Mouse (Mus musculus) forebrain, embryonic 16.5 days (tissue): ENCODE measurements around the gene Ece1. TPM values are rescaled to one million over a fixed set of nuclear protein-coding genes. Genes with fewer than 3 reads are reported as not detected.

Experiments
- ATAC-seq: fragments of 200-750 bp; cut with Nextera tagmentation; 2 replicates; pipeline ENCODE4 v1.8.0; 2017; ENCODE audit warnings: mild to moderate bottlenecking, moderate library complexity
- H3K27ac ChIP-seq: fragments of 300-500 bp; sonication (generic); 2 replicates; pipeline ENCODE4 v1.5.1; 2014; ENCODE audit warnings: low read length, control low read depth
- H3K27me3 ChIP-seq: fragments of 300-500 bp; sonication (generic); replicated peaks from 2 replicates; pipeline ENCODE4 v1.6.1; 2014; ENCODE audit warnings: low read length; ENCODE audit not compliant: control insufficient read depth, insufficient read depth
- H3K36me3 ChIP-seq: fragments of 300-500 bp; sonication (generic); 2 replicates; pipeline ENCODE4 v1.6.1; 2014; ENCODE audit not compliant: control insufficient read depth, insufficient read depth
- H3K4me1 ChIP-seq: fragments of 300-500 bp; sonication (generic); replicated peaks from 2 replicates; pipeline ENCODE4 v1.6.1; 2014; ENCODE audit warnings: low read length; ENCODE audit not compliant: control insufficient read depth, insufficient read depth
- H3K4me2 ChIP-seq: fragments of 300-500 bp; sonication (generic); 2 replicates; pipeline ENCODE4 v1.6.1; 2014; ENCODE audit warnings: mild to moderate bottlenecking, low read length, control low read depth
- H3K4me3 ChIP-seq: fragments of 300-500 bp; sonication (generic); replicated peaks from 2 replicates; pipeline ENCODE4 v1.5.1; 2014; ENCODE audit warnings: mild to moderate bottlenecking, low read length, control low read depth
- H3K9ac ChIP-seq: fragments of 300-500 bp; sonication (generic); replicated peaks from 2 replicates; pipeline ENCODE4 v1.6.1; 2014; ENCODE audit warnings: low read depth, low read length, control low read depth
- H3K9me3 ChIP-seq: fragments of 300-500 bp; sonication (generic); 2 replicates; pipeline ENCODE4 v1.6.1; 2016; ENCODE audit warnings: low read length; ENCODE audit not compliant: control insufficient read depth
- WGBS: fragments of 180-500 bp; shearing (Covaris S2); extraction: QIAGEN DNeasy Blood & Tissue Kit; methylation state at CpG from one replicate; pipeline ENCODE4 v1.1.7; 2014; 5-methylcytosine and 5-hydroxymethylcytosine counted together
- polyA plus RNA-seq: library from polyadenylated mRNA; unstranded; fragments of >200 nt; fragmentation: Nextera tagmentation; extraction: Ambion mirVana; gene quantifications from 2 replicates; pipeline ENCODE4 v1.2.1, GENCODE M21; 2015

Gene Ece1
- polyA plus RNA-seq, 1 experiment from 2014 or later = 16.3 TPM

GRCm38 (mm10) chr4:137862516-137863240, 641 bp downstream of the Ece1 start:
- H3K4me1 ChIP-seq = peaks cover 45% of the 10 kb centered on the region
- H3K27me3 ChIP-seq = no peaks in the 10 kb centered on the region; the same call in 1 of the 2 replicates
- no peaks in the 10 kb centered on the region for H3K36me3 ChIP-seq
- peak overlapping the region; percentile 86 for H3K9ac ChIP-seq
- WGBS = 17% methylated on average over 21 of the region's 21 CpGs
- H3K4me2 ChIP-seq = peak overlapping the region; percentile 89
- no peaks in the 10 kb centered on the region for H3K9me3 ChIP-seq
- H3K4me3 ChIP-seq = peak overlapping the region; percentile 79
- ATAC-seq = no peak
- H3K27ac ChIP-seq = no peak overlapping the region

GRCm38 (mm10) chr4:137864031-137864430, 2.0 kb downstream of the Ece1 start:
- Histone ChIP-seq H3K36me3 (no peaks in the 10 kb centered on the region), H3K4me2 (no peak overlapping the region), H3K4me3 (no peak overlapping the region), H3K4me1 (peaks cover 45% of the 10 kb centered on the region), H3K9me3 (no peaks in the 10 kb centered on the region), H3K27me3 (no peaks in the 10 kb centered on the region; the same call in 1 of the 2 replicates), H3K9ac (no peak overlapping the region), H3K27ac (no peak overlapping the region)
- WGBS = 92% methylated on average over 4 of the region's 4 CpGs
- ATAC-seq = no peak

- no peaks in the 10 kb centered on the region for H3K9me3 ChIP-seq
- H3K9ac ChIP-seq = peak overlapping the region; percentile 28; the same call in 1 of the 2 replicates
- no peaks in the 10 kb centered on the region for H3K36me3 ChIP-seq
- H3K27me3 ChIP-seq = no peaks in the 10 kb centered on the region; the same call in 1 of the 2 replicates
- ATAC-seq = no peak
- no peak overlapping the region for H3K27ac ChIP-seq
- peaks cover 50% of the 10 kb centered on the region for H3K4me1 ChIP-seq
- 56% methylated on average over 9 of the region's 9 CpGs for WGBS
- H3K4me2 ChIP-seq = 0 out of 2 replicates have a peak overlapping the region, but pooled peaks have one; percentile 6
- no peak overlapping the region for H3K4me3 ChIP-seq
Measured at GRCm38 (mm10) chr4:137864769-137865168, 2.7 kb downstream of the Ece1 start.

GRCm38 (mm10) chr4:137865221-137865641, 3.2 kb downstream of the Ece1 start:
- no peak overlapping the region for H3K27ac ChIP-seq
- no peak for ATAC-seq
- H3K4me2 ChIP-seq = 0 out of 2 replicates have a peak overlapping the region, but pooled peaks have one; percentile 6
- WGBS = 45% methylated on average over 10 of the region's 10 CpGs
- H3K9ac ChIP-seq = peak overlapping the region; percentile 28; the same call in 1 of the 2 replicates
- no peaks in the 10 kb centered on the region; the same call in 1 of the 2 replicates for H3K27me3 ChIP-seq
- no peaks in the 10 kb centered on the region for H3K9me3 ChIP-seq
- H3K36me3 ChIP-seq = no peaks in the 10 kb centered on the region
- no peak overlapping the region for H3K4me3 ChIP-seq
- H3K4me1 ChIP-seq = peaks cover 54% of the 10 kb centered on the region

- no peak for ATAC-seq
- Histone ChIP-seq H3K27ac (no peak overlapping the region), H3K4me1 (peaks cover 53% of the 10 kb centered on the region), H3K9me3 (no peaks in the 10 kb centered on the region), H3K36me3 (no peaks in the 10 kb centered on the region), H3K4me2 (no peak overlapping the region), H3K4me3 (no peak overlapping the region), H3K27me3 (no peaks in the 10 kb centered on the region; the same call in 1 of the 2 replicates), H3K9ac (no peak overlapping the region)
- 37% methylated on average over 19 of the region's 19 CpGs for WGBS
Measured at GRCm38 (mm10) chr4:137866206-137866863, 4.3 kb downstream of the Ece1 start.

- no peak for ATAC-seq
- Histone ChIP-seq H3K9ac (no peak overlapping the region), H3K9me3 (no peaks in the 10 kb centered on the region), H3K4me1 (peaks cover 48% of the 10 kb centered on the region), H3K4me3 (no peak overlapping the region), H3K27me3 (no peaks in the 10 kb centered on the region; the same call in 1 of the 2 replicates), H3K4me2 (no peak overlapping the region), H3K36me3 (no peaks in the 10 kb centered on the region), H3K27ac (no peak overlapping the region)
- WGBS = 63% methylated on average over 4 of the region's 4 CpGs
Measured at GRCm38 (mm10) chr4:137867225-137867624, 5.2 kb downstream of the Ece1 start.

GRCm38 (mm10) chr4:137867675-137868257, 5.7 kb downstream of the Ece1 start:
- Histone ChIP-seq H3K4me2 (no peak overlapping the region), H3K27ac (no peak overlapping the region), H3K9me3 (no peaks in the 10 kb centered on the region), H3K9ac (no peak overlapping the region), H3K4me1 (peaks cover 45% of the 10 kb centered on the region), H3K27me3 (no peaks in the 10 kb centered on the region; the same call in 1 of the 2 replicates), H3K4me3 (no peak overlapping the region), H3K36me3 (no peaks in the 10 kb centered on the region)
- no peak for ATAC-seq
- 77% methylated on average over 13 of the region's 13 CpGs for WGBS

GRCm38 (mm10) chr4:137869667-137870274, 7.7 kb downstream of the Ece1 start:
- ATAC-seq = peak; percentile 13; the same call in 1 of the 2 replicates

GRCm38 (mm10) chr4:137870979-137871378, 8.9 kb downstream of the Ece1 start:
- H3K4me2 ChIP-seq = no peak overlapping the region
- peaks cover 30% of the 10 kb centered on the region for H3K4me1 ChIP-seq
- H3K36me3 ChIP-seq = no peaks in the 10 kb centered on the region
- H3K27me3 ChIP-seq = no peaks in the 10 kb centered on the region
- no peaks in the 10 kb centered on the region for H3K9me3 ChIP-seq
- H3K27ac ChIP-seq = no peak overlapping the region
- H3K9ac ChIP-seq = no peak overlapping the region
- 86% methylated on average over 4 of the region's 4 CpGs for WGBS
- no peak for ATAC-seq
- no peak overlapping the region for H3K4me3 ChIP-seq

More at GRCm38 (mm10) chr4:137869667-137870274, 7.7 kb downstream of the Ece1 start:
- Histone ChIP-seq H3K4me1 (peaks cover 36% of the 10 kb centered on the region), H3K4me3 (no peak overlapping the region), H3K27me3 (no peaks in the 10 kb centered on the region), H3K36me3 (no peaks in the 10 kb centered on the region), H3K27ac (no peak overlapping the region), H3K9ac (no peak overlapping the region), H3K4me2 (no peak overlapping the region), H3K9me3 (no peaks in the 10 kb centered on the region)
- 28% methylated on average over 15 of the region's 16 CpGs for WGBS
